Mouse (Mus musculus): ENCODE results near the gene Gm21954. TPM values are rescaled to one million over a fixed set of nuclear protein-coding genes. Genes with fewer than 3 reads are reported as not detected.

The Gm21954 gene
- not detected in 2 replicates for polyA plus RNA-seq (2012; ENCODE audit: low replicate concordance)

DNA sequence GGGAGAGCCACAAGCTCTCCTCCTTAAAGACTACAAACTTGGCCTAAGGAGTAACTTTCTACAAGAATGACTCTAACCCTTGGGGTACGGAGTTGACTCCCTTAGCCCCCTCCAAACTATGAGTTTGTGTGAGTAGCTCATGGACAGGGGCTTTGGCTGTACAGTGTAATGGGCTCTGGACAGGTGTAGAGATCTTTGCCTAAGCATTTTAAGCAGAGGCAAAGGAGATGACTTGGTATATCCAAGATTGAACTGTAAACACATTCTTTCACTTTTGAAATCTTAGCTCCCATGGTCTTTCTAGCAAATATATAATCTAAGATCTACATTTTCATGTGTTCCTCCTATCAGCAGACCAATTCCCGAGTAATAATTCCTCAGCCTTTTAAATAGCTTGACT is at the start of gene Gm21954:
TSS of gene Gm21954 (minus strand) at position 101 of the 400 bp plus-strand sequence.

Other genes starting within 250 kb of the Gm21954 start
- 0.25 and 0.30 TPM in 2 replicates for gene Dclk1, start 229.8 kb downstream of the Gm21954 start, polyA plus RNA-seq (2012; ENCODE audit: low replicate concordance)

All from hematopoietic multipotent progenitor cell, adult 10-12 weeks (in vitro differentiated cells).